8 mouse cellular contexts compared by ENCODE assay signal in the genomic region with DNA sequence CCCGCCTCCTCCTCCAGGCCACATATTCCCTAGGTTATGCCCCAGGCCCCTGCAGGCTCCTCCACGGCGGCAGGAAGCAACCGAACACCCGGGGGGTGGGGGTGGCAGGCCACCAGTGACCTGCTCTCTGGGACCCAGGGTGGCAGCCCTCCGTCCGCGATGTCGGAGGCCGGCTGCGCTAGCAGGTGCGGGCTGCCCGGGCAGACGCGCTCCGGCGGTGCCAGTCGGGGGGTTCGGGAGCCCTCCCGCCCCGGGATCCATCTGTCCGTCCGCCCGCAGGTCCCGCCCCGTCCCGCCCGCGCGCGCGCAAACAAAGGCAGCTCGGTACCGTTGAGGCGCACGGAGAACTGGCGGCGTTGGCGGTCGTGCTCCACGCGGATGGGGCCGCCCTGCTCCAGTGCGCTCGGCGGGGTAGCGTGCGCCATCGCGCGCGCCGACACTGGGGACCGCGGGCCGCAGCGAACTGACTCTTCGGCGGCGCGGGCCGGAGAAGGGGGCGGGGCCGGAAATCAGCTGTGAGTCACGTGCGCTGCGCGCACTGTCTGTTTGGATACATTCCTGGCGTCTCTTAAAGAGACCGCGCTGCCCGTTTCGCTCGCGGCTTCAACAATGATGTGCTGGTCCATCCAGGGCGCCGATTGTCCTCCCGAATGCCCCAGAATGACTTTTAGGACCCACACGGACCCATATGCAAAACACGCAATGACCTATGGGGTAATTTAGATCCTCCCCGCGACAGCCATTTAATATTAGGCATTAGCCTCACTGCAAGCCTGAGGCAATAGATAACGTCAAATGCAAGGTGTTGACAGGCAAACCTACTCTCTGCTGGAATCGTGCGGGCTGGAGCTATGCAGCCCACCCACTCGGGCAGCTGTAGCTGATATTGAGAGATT. TPM values are rescaled to one million over a fixed set of nuclear protein-coding genes. Genes with fewer than 3 reads are reported as not detected.
DNase-seq lines count a peak whose midpoint lies in the region; ATAC-seq and TF ChIP-seq lines count a peak whose summit lies in the region.

No protein-coding gene starts in this region.

- H3K27me3 ChIP-seq in embryonic facial prominence, embryonic 12.5 days: no peaks in the 10 kb centered on the region
- no peaks in the 10 kb centered on the region for H3K27me3 ChIP-seq in heart, adult 2 months (ENCODE audit: control insufficient read depth, insufficient read depth, low read length)
- H3K27me3 ChIP-seq in kidney, adult 2 months (replicated peaks; ENCODE audit: control insufficient read depth, insufficient read depth, low read length): no peaks in the 10 kb centered on the region
- 0 out of 2 replicates have a peak, but pooled peaks cover 4% of the 10 kb centered on the region for H3K27me3 ChIP-seq in limb, embryonic 12.5 days
- H3K27me3 ChIP-seq in midbrain, embryonic 14.5 days (ENCODE audit: control insufficient read depth, insufficient read depth, low read length): no peaks in the 10 kb centered on the region

- H3K4me1 ChIP-seq in embryonic facial prominence, embryonic 12.5 days: peaks cover 25% of the 10 kb centered on the region
- H3K4me1 ChIP-seq in heart, adult 2 months (ENCODE audit: control insufficient read depth, insufficient read depth, low read length): peaks cover 5% of the 10 kb centered on the region
- H3K4me1 ChIP-seq in kidney, adult 2 months (ENCODE audit: control insufficient read depth, insufficient read depth, low read length): peaks cover 22% of the 10 kb centered on the region; the same call in 1 of the 2 replicates
- H3K4me1 ChIP-seq in limb, embryonic 12.5 days (replicated peaks): peaks cover 32% of the 10 kb centered on the region
- peaks cover 20% of the 10 kb centered on the region for H3K4me1 ChIP-seq in midbrain, embryonic 14.5 days (ENCODE audit: control insufficient read depth, insufficient read depth, low read length)

- no peaks in the 10 kb centered on the region for H3K36me3 ChIP-seq in embryonic facial prominence, embryonic 12.5 days
- H3K36me3 ChIP-seq in heart, adult 2 months (ENCODE audit: control insufficient read depth, insufficient read depth, low read length): no peaks in the 10 kb centered on the region
- no peaks in the 10 kb centered on the region for H3K36me3 ChIP-seq in kidney, adult 2 months (ENCODE audit: control insufficient read depth, insufficient read depth, low read length)
- no peaks in the 10 kb centered on the region for H3K36me3 ChIP-seq in limb, embryonic 12.5 days
- peaks cover 3% of the 10 kb centered on the region; the same call in 1 of the 2 replicates for H3K36me3 ChIP-seq in midbrain, embryonic 14.5 days (ENCODE audit: control insufficient read depth, insufficient read depth, low read length)

- DNase-seq in 3T3-L1 (ENCODE audit: low read depth, low spot score): peak; percentile 89
- DNase-seq in adrenal gland, postnatal 36 days: peak; percentile 93 to 95
- DNase-seq in heart, adult 2 months: peak; percentile 93 to 95
- peak; percentile 96 for DNase-seq in kidney, adult 2 months
- peak; percentile 97 for DNase-seq in midbrain, embryonic 14.5 days
- peak; percentile 91 for DNase-seq in spleen, adult 12 weeks (ENCODE audit: low spot score)

- TF ChIP-seq CTCF in heart, adult 2 months (IDR thresholded peaks at IDR 0.05): no peak
- no peak for TF ChIP-seq CTCF in kidney, adult 2 months (conservative IDR thresholded peaks at IDR 0.05; ENCODE audit: insufficient read depth, insufficient read length, low read depth, low read length)

- intact Hi-C loops in heart, adult 2 months (cut with DNase I): loop anchor here (1.0 to 5.0 kb wide), 3 partner anchors 17 to 187 kb away; no protein-coding TSS in a partner anchor

- 0 out of 2 replicates have a peak, but pooled peaks have one; percentile 30 for TF ChIP-seq POLR2A in heart, adult 2 months (IDR thresholded peaks at IDR 0.05; ENCODE audit: insufficient read depth, low read depth, low read length)
- peak; percentile 54 for TF ChIP-seq POLR2A in kidney, adult 2 months (IDR thresholded peaks at IDR 0.05; ENCODE audit: low read depth, low read length)

- H3K9ac ChIP-seq in embryonic facial prominence, embryonic 12.5 days: peak overlapping the region; percentile 92
- H3K9ac ChIP-seq in heart, adult 2 months (ENCODE audit: low read depth, low read length): peak overlapping the region; percentile 99
- H3K9ac ChIP-seq in limb, embryonic 12.5 days (replicated peaks): peak overlapping the region; percentile 88
- H3K9ac ChIP-seq in midbrain, embryonic 14.5 days (replicated peaks; ENCODE audit: low read length): peak overlapping the region; percentile 74

- 0 out of 2 replicates have a peak, but pooled peaks have one; percentile 22 for TF ChIP-seq EP300 in heart, adult 2 months (IDR thresholded peaks at IDR 0.05; ENCODE audit: insufficient read depth, low read depth, low read length)

- WGBS in embryonic facial prominence, embryonic 12.5 days: under 1% methylated on average over 86 of the region's 86 CpGs
- under 1% methylated on average over 86 of the region's 86 CpGs for WGBS in heart, adult 2 months
- under 1% methylated on average over 86 of the region's 86 CpGs for whole genome bisulfite sequencing in kidney, adult 2 months
- WGBS in limb, embryonic 12.5 days: 1% methylated on average over 84 of the region's 86 CpGs
- WGBS in midbrain, embryonic 14.5 days: under 1% methylated on average over 82 of the region's 86 CpGs

- no peaks in the 10 kb centered on the region for H3K9me3 ChIP-seq in embryonic facial prominence, embryonic 12.5 days
- no peaks in the 10 kb centered on the region for H3K9me3 ChIP-seq in limb, embryonic 12.5 days
- H3K9me3 ChIP-seq in midbrain, embryonic 14.5 days (ENCODE audit: control insufficient read depth, low read length): no peaks in the 10 kb centered on the region

- peak; percentile 84 for ATAC-seq in embryonic facial prominence, embryonic 12.5 days (ENCODE audit: insufficient number of reproducible peaks, insufficient read depth, low FRiP score, low TSS enrichment)
- peak; percentile 80 for ATAC-seq in limb, embryonic 12.5 days (ENCODE audit: insufficient number of reproducible peaks, insufficient read depth, low FRiP score, low TSS enrichment, low read depth)
- ATAC-seq in midbrain, embryonic 14.5 days (ENCODE audit: low FRiP score, low TSS enrichment): peak; percentile 95

- H3K27ac ChIP-seq in embryonic facial prominence, embryonic 12.5 days: peak overlapping the region; percentile 77
- H3K27ac ChIP-seq in heart, adult 2 months: peak overlapping the region; percentile 77
- H3K27ac ChIP-seq in kidney, adult 2 months (ENCODE audit: insufficient read depth, low read depth, low read length): peak overlapping the region; percentile 54
- H3K27ac ChIP-seq in limb, embryonic 12.5 days: peak overlapping the region; percentile 66; the same call in 1 of the 2 replicates
- H3K27ac ChIP-seq in midbrain, embryonic 14.5 days (replicated peaks; ENCODE audit: low read depth, low read length): peak overlapping the region; percentile 93

- H3K4me2 ChIP-seq in embryonic facial prominence, embryonic 12.5 days (replicated peaks): peak overlapping the region; percentile 89
- peak overlapping the region; percentile 73 for H3K4me2 ChIP-seq in limb, embryonic 12.5 days
- H3K4me2 ChIP-seq in midbrain, embryonic 14.5 days (ENCODE audit: low read length): peak overlapping the region; percentile 84

- peak overlapping the region; percentile 95 for H3K4me3 ChIP-seq in embryonic facial prominence, embryonic 12.5 days
- peak overlapping the region; percentile 94 for H3K4me3 ChIP-seq in heart, adult 2 months
- H3K4me3 ChIP-seq in kidney, adult 2 months (ENCODE audit: insufficient read depth, low read depth, low read length): peak overlapping the region; percentile 88
- peak overlapping the region; percentile 91 for H3K4me3 ChIP-seq in limb, embryonic 12.5 days (replicated peaks)
- H3K4me3 ChIP-seq in midbrain, embryonic 14.5 days (replicated peaks; ENCODE audit: low read depth, low read length): peak overlapping the region; percentile 68

- no peaks in the 10 kb centered on the region for H3K79me2 ChIP-seq in heart, adult 2 months (replicated peaks; ENCODE audit: control insufficient read depth, insufficient read depth, low read length)

RNA-seq across cellular contexts. Expression of a gene that starts 1.0 kb away (rescaled TPM):
- total RNA-seq in adrenal gland, postnatal 36 days (2021): 10 to 100 TPM; 19.5 to 26.3 TPM
- 20.0 and 20.4 TPM in 2 replicates for polyA plus RNA-seq in embryonic facial prominence, embryonic 12.5 days (2016; fragmentation: Nextera tagmentation; extraction: Ambion mirVana)
- total RNA-seq in heart, adult 2 months (2021): 10 to 100 TPM; 11.4 to 13.4 TPM
- 15.6 and 20.0 TPM in 2 replicates for polyA plus RNA-seq in heart, adult 2 months (2012; rRNA removed)
- polyA plus RNA-seq in kidney, adult 2 months (2012; rRNA removed): 39.3 and 46.2 TPM in 2 replicates
- polyA plus RNA-seq in limb, embryonic 12.5 days (2016; fragmentation: Nextera tagmentation; extraction: Ambion mirVana): 14.2 and 15.9 TPM in 2 replicates
- 33.0 and 42.2 TPM in 2 replicates for polyA plus RNA-seq in midbrain, embryonic 14.5 days (2014; fragmentation: Nextera tagmentation; extraction: Ambion mirVana)

RNA-seq across cellular contexts. Expression of a gene that starts 18.3 kb away (rescaled TPM):
- 100 to 1,000 TPM in 1 of 2 experiments, 10 to 100 TPM in 1; 86.9 to 151 TPM for total RNA-seq in adrenal gland, postnatal 36 days (2021)
- 89.4 and 92.9 TPM in 2 replicates for polyA plus RNA-seq in embryonic facial prominence, embryonic 12.5 days (2016; fragmentation: Nextera tagmentation; extraction: Ambion mirVana)
- total RNA-seq in heart, adult 2 months (2021): 10 to 100 TPM; 71.1 to 79.3 TPM
- polyA plus RNA-seq in heart, adult 2 months (2012; rRNA removed): 56.5 and 56.7 TPM in 2 replicates
- polyA plus RNA-seq in kidney, adult 2 months (2012; rRNA removed): 33.0 and 44.8 TPM in 2 replicates
- 83.1 and 84.7 TPM in 2 replicates for polyA plus RNA-seq in limb, embryonic 12.5 days (2016; fragmentation: Nextera tagmentation; extraction: Ambion mirVana)
- polyA plus RNA-seq in midbrain, embryonic 14.5 days (2014; fragmentation: Nextera tagmentation; extraction: Ambion mirVana): 18.5 and 23.2 TPM in 2 replicates

RNA-seq across cellular contexts. Expression of a gene that starts 34.5 kb away (rescaled TPM):
- total RNA-seq in adrenal gland, postnatal 36 days (2021): 10 to 100 TPM; 41.3 to 46.3 TPM
- polyA plus RNA-seq in embryonic facial prominence, embryonic 12.5 days (2016; fragmentation: Nextera tagmentation; extraction: Ambion mirVana): 55.2 and 59.3 TPM in 2 replicates
- 10 to 100 TPM; 28.3 to 31.4 TPM for total RNA-seq in heart, adult 2 months (2021)
- polyA plus RNA-seq in heart, adult 2 months (2012; rRNA removed): 59.6 and 66.7 TPM in 2 replicates
- 78.2 and 81.1 TPM in 2 replicates for polyA plus RNA-seq in kidney, adult 2 months (2012; rRNA removed)
- polyA plus RNA-seq in limb, embryonic 12.5 days (2016; fragmentation: Nextera tagmentation; extraction: Ambion mirVana): 59.2 and 61.4 TPM in 2 replicates
- polyA plus RNA-seq in midbrain, embryonic 14.5 days (2014; fragmentation: Nextera tagmentation; extraction: Ambion mirVana): 52.4 and 53.7 TPM in 2 replicates

Comparison
In these comparisons a context has a peak if more than half of its experiments do, and no peak if none do; other contexts are left out.
1. Peak in every context shown above with its lines: DNase-seq, ATAC-seq, H3K4me3 ChIP-seq and H3K27ac ChIP-seq.